Mouse (Mus musculus) hindbrain, embryonic 14.5 days (tissue): ENCODE data around the gene Nfix. TPM values are rescaled to one million over a fixed set of nuclear protein-coding genes. Genes with fewer than 3 reads are reported as not detected.
"Not testable (repeated sequence)": the region's sequence is repeated elsewhere in the genome, so short reads cannot be mapped to it uniquely, and the experiment has no call there.

ENCODE experiments used
- ATAC-seq: fragments of 200-750 bp; cut with Nextera tagmentation; 2 replicates; pipeline ENCODE4 v1.8.0; 2017; ENCODE audit warnings: moderate number of reproducible peaks, mild to moderate bottlenecking, moderate TSS enrichment, moderate library complexity; ENCODE audit not compliant: low FRiP score
- DNase-seq: peaks from one replicate; pipeline ENCODE4 v3.0.0-alpha.2; 2015; ENCODE audit warnings: low spot score
- H3K27ac ChIP-seq: fragments of 300-500 bp; sonication (generic); 2 replicates; pipeline ENCODE4 v1.5.1; 2014; ENCODE audit warnings: mild to moderate bottlenecking, moderate library complexity
- H3K27me3 ChIP-seq: fragments of 300-500 bp; sonication (generic); 2 replicates; pipeline ENCODE4 v1.6.1; 2014; ENCODE audit warnings: mild to moderate bottlenecking, low read length, mixed read lengths; ENCODE audit not compliant: control insufficient read depth, insufficient read depth
- H3K36me3 ChIP-seq: fragments of 300-500 bp; sonication (generic); replicated peaks from 2 replicates; pipeline ENCODE4 v1.6.1; 2014; ENCODE audit not compliant: control insufficient read depth, insufficient read depth
- H3K4me1 ChIP-seq: fragments of 300-500 bp; sonication (generic); replicated peaks from 2 replicates; pipeline ENCODE4 v1.6.1; 2014; ENCODE audit warnings: antibody characterized with exemption, low read length, mixed read lengths; ENCODE audit not compliant: control insufficient read depth, insufficient read depth
- H3K4me2 ChIP-seq: fragments of 300-500 bp; sonication (generic); replicated peaks from 2 replicates; pipeline ENCODE4 v1.6.1; 2014; ENCODE audit warnings: mild to moderate bottlenecking, moderate library complexity
- H3K4me3 ChIP-seq: fragments of 300-500 bp; sonication (generic); replicated peaks from 2 replicates; pipeline ENCODE4 v1.5.1; 2014; ENCODE audit warnings: mild to moderate bottlenecking, low read length
- H3K9ac ChIP-seq: fragments of 300-500 bp; sonication (generic); 2 replicates; pipeline ENCODE4 v1.6.1; 2014
- H3K9me3 ChIP-seq: fragments of 300-500 bp; sonication (generic); 2 replicates; pipeline ENCODE4 v1.6.1; 2016; ENCODE audit warnings: low read length; ENCODE audit not compliant: control insufficient read depth
- WGBS: fragments of 180-500 bp; shearing (Covaris S2); extraction: QIAGEN DNeasy Blood & Tissue Kit; methylation state at CpG from one replicate; pipeline ENCODE4 v1.1.7; 2014; 5-methylcytosine and 5-hydroxymethylcytosine counted together
- polyA plus RNA-seq: library from polyadenylated mRNA; unstranded; fragments of >200 nt; fragmentation: Nextera tagmentation; extraction: Ambion mirVana; gene quantifications from 2 replicates; pipeline ENCODE4 v1.2.1, GENCODE M21; 2014

Gene Nfix
- polyA plus RNA-seq, 1 experiment from 2014 or later = 82.4 TPM

- peaks cover 11% of the 10 kb centered on the region for H3K4me1 ChIP-seq
- H3K4me3 ChIP-seq = peak overlapping the region; percentile 85
- DNase-seq (no peak), ATAC-seq (no peak)
- H3K27me3 ChIP-seq = no peaks in the 10 kb centered on the region
- 70% methylated on average over 10 of the region's 10 CpGs for WGBS
- H3K9ac ChIP-seq = peak overlapping the region; percentile 91
- peaks cover 44% of the 10 kb centered on the region for H3K36me3 ChIP-seq
- H3K4me2 ChIP-seq = peak overlapping the region; percentile 59
- peak overlapping the region; percentile 96 for H3K27ac ChIP-seq
- H3K9me3 ChIP-seq = no peaks in the 10 kb centered on the region
Observed at GRCm38 (mm10) chr8:84832759-84833742, 32.9 kb upstream of the Nfix start.

- peak overlapping the region; percentile 59 for H3K4me2 ChIP-seq
- H3K4me3 ChIP-seq = peak overlapping the region; percentile 85
- no peaks in the 10 kb centered on the region for H3K27me3 ChIP-seq
- ATAC-seq (peak; percentile 77), DNase-seq (peak; percentile 87)
- peak overlapping the region; percentile 96 for H3K27ac ChIP-seq
- peaks cover 35% of the 10 kb centered on the region for H3K36me3 ChIP-seq
- WGBS = 1% methylated on average over 57 of the region's 59 CpGs
- H3K9ac ChIP-seq = peak overlapping the region; percentile 91
- H3K4me1 ChIP-seq = peaks cover 11% of the 10 kb centered on the region
- H3K9me3 ChIP-seq = no peaks in the 10 kb centered on the region
Observed at GRCm38 (mm10) chr8:84832034-84832717, 32.0 kb upstream of the Nfix start.

GRCm38 (mm10) chr8:84831490-84831889 is 31.3 kb upstream of the Nfix start, which contains the start of gene Gadd45gip1:
Gene Gadd45gip1 (plus strand): TSS chr8:84831522.
- peaks cover 11% of the 10 kb centered on the region for H3K4me1 ChIP-seq
- 82% methylated on average over 11 of the region's 11 CpGs for WGBS
- peak within 1 kb of the TSS; percentile 91 for H3K9ac ChIP-seq
- H3K4me3 ChIP-seq = peak within 1 kb of the TSS; percentile 85
- no peak for DNase-seq
- peak within 1 kb of the TSS; percentile 59 for H3K4me2 ChIP-seq
- no peak for ATAC-seq
- no peaks in the 10 kb centered on the region for H3K9me3 ChIP-seq
- no peaks in the 10 kb centered on the region for H3K27me3 ChIP-seq
- H3K36me3 ChIP-seq = peaks cover 28% of the 10 kb centered on the region
- H3K27ac ChIP-seq = peak within 1 kb of the TSS; percentile 96

- H3K4me1 ChIP-seq, H3K4me3 ChIP-seq, H3K9me3 ChIP-seq, H3K9ac ChIP-seq, H3K4me2 ChIP-seq, H3K27ac ChIP-seq, H3K27me3 ChIP-seq, DNase-seq, H3K36me3 ChIP-seq, ATAC-seq: not testable (repeated sequence)
- WGBS = 82% methylated on average over 2 of the region's 2 CpGs
Observed at GRCm38 (mm10) chr8:84826518-84826917, 26.4 kb upstream of the Nfix start.

GRCm38 (mm10) chr8:84825636-84826035 is 25.5 kb upstream of the Nfix start:
- Histone ChIP-seq H3K4me2 (no peak overlapping the region), H3K27me3 (0 out of 2 replicates have a peak, but pooled peaks cover 4% of the 10 kb centered on the region), H3K4me1 (0 out of 2 replicates have a peak, but pooled peaks cover 3% of the 10 kb centered on the region), H3K9me3 (no peaks in the 10 kb centered on the region), H3K36me3 (no peaks in the 10 kb centered on the region), H3K4me3 (no peak overlapping the region), H3K27ac (no peak overlapping the region), H3K9ac (no peak overlapping the region)
- ATAC-seq = no peak
- 79% methylated on average over 4 of the region's 4 CpGs for WGBS
- no peak for DNase-seq

GRCm38 (mm10) chr8:84823653-84824052 is 23.5 kb upstream of the Nfix start:
- peak overlapping the region; percentile 46 for H3K4me2 ChIP-seq
- H3K9ac ChIP-seq = peak overlapping the region; percentile 32; the same call in 1 of the 2 replicates
- H3K9me3 ChIP-seq = no peaks in the 10 kb centered on the region
- no peak overlapping the region for H3K27ac ChIP-seq
- ATAC-seq (peak; percentile 91), DNase-seq (peak; percentile 88)
- H3K27me3 ChIP-seq = 0 out of 2 replicates have a peak, but pooled peaks cover 4% of the 10 kb centered on the region
- H3K36me3 ChIP-seq = no peaks in the 10 kb centered on the region
- 0 out of 2 replicates have a peak, but pooled peaks cover 3% of the 10 kb centered on the region for H3K4me1 ChIP-seq
- under 1% methylated on average over 18 of the region's 18 CpGs for WGBS
- peak overlapping the region; percentile 17 for H3K4me3 ChIP-seq

- Histone ChIP-seq H3K4me2 (peak within 1 kb of the TSS; percentile 46), H3K36me3 (no peaks in the 10 kb centered on the region), H3K27ac (no peak within 1 kb of the TSS), H3K9me3 (no peaks in the 10 kb centered on the region), H3K4me1 (0 out of 2 replicates have a peak, but pooled peaks cover 3% of the 10 kb centered on the region), H3K27me3 (0 out of 2 replicates have a peak, but pooled peaks cover 4% of the 10 kb centered on the region), H3K4me3 (peak within 1 kb of the TSS; percentile 17), H3K9ac (peak within 1 kb of the TSS; percentile 32; the same call in 1 of the 2 replicates)
- no peak for DNase-seq
- 21% methylated on average over 3 of the region's 3 CpGs for WGBS
- ATAC-seq = no peak
Observed at GRCm38 (mm10) chr8:84822723-84823122, 22.6 kb upstream of the Nfix start, which contains the start of gene Dand5. Gene Dand5 (minus strand): TSS chr8:84822823.

GRCm38 (mm10) chr8:84816117-84816516 is 16.0 kb upstream of the Nfix start:
- Histone ChIP-seq H3K27me3 (peaks cover 9% of the 10 kb centered on the region), H3K9ac (no peak overlapping the region), H3K27ac (no peak overlapping the region), H3K36me3 (no peaks in the 10 kb centered on the region), H3K9me3 (no peaks in the 10 kb centered on the region), H3K4me3 (no peak overlapping the region), H3K4me2 (no peak overlapping the region), H3K4me1 (peaks cover 10% of the 10 kb centered on the region)
- DNase-seq = no peak
- WGBS = 76% methylated on average over 17 of the region's 17 CpGs
- no peak for ATAC-seq

GRCm38 (mm10) chr8:84815547-84815946 is 15.4 kb upstream of the Nfix start:
- DNase-seq (peak; percentile 89), ATAC-seq (peak; percentile 51)
- Histone ChIP-seq H3K36me3 (no peaks in the 10 kb centered on the region), H3K9ac (no peak overlapping the region), H3K4me1 (peaks cover 14% of the 10 kb centered on the region), H3K27ac (peak overlapping the region; percentile 81; the same call in 1 of the 2 replicates), H3K9me3 (no peaks in the 10 kb centered on the region), H3K27me3 (peaks cover 9% of the 10 kb centered on the region), H3K4me3 (no peak overlapping the region), H3K4me2 (no peak overlapping the region)
- WGBS = 13% methylated on average over 9 of the region's 9 CpGs
